Mouse (Mus musculus): Measurements from ENCODE around the gene Gsta1.
"Not testable (repeated sequence)": the region's sequence is repeated elsewhere in the genome, so short reads cannot be mapped to it uniquely, and the experiment has no call there.

The Gsta1 gene

DNA sequence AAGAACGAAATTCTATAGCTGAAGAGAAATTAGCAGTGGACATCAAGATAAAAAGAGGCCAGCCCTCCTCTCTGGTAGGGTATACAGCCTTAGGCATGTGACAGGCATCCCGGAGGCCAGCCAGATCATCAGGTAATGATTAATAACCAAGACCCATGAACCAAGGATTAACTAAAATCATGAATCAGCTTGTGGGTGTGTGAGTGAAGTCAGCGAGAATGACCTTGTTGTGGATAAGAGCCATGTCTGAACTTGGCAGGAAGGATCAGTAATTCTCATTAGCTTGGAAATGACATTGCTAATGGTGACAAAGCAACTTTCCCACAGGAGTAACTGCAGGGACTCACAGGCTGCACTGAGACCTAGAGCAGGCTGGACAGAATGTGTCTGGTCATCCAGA, 798 bp upstream of the Gsta1 start:
- DNase-seq (ENCODE audit: low spot score in 2 of 2), result not testable (repeated sequence)

DNA sequence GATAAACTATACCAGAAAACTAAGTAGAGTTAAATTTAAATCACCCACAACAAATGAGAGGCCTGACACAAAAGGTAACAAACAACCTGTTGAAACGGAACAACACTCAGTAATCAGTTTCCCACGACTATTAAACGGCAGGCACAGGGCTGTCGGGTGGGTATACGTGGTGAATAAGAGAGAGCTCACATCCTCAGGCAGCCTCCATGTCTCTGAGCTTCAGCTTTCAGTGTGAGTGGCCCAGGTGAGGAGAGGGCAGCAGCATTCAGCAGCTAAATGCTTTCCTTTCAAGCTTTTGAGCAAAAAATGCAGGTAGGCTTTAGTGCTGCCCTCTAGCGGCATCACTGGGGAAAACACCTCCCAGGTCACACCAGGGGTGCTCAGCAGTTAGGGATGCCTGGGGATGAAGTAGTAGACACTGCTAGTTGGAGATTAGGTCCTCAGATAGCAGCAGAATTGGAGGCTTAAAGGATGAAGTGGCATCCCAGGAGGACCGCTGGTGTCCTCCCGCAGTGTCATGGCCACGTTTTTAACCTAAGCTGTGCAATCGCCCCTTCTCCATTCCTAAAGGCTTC, 2.8 kb downstream of the Gsta1 start:
- not testable (repeated sequence) for DNase-seq (ENCODE audit: low spot score in 2 of 2)

DNA sequence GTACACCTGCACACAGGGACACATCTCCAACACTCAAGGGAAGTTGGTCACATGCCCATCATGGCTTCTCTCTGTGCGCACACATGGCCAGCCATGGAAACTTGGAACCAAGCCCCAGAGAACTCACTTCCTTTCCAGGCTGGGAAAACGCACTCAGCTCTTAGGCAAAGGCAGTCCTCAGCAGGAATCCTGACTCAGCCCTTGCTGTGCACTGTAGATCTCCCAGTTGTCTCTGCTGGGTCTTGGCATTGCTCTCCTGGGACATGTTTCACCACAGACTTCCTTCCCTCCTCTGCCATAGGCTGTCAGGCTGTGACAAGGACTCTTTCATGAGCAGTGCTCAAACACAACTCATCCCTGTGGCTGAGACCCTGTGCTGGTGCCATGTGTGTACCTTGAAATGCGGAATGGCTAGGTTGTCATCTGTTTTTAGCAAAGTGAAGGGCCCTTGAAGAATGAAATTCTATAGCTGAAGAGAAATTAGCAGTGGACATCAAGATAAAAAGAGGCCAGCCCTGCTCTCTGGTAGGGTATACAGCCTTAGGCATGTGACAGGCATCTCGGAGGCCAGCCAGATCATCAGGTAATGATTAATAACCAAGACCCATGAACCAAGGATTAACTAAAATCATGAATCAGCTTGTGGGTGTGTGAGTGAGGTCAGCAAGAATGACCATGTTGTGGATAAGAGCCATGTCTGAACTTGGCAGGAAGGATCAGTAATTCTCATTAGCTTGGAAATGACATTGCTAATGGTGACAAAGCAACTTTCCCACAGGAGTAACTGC, 25.4 kb downstream of the Gsta1 start:
- not testable (repeated sequence) for DNase-seq (ENCODE audit: low spot score in 2 of 2)

DNA sequence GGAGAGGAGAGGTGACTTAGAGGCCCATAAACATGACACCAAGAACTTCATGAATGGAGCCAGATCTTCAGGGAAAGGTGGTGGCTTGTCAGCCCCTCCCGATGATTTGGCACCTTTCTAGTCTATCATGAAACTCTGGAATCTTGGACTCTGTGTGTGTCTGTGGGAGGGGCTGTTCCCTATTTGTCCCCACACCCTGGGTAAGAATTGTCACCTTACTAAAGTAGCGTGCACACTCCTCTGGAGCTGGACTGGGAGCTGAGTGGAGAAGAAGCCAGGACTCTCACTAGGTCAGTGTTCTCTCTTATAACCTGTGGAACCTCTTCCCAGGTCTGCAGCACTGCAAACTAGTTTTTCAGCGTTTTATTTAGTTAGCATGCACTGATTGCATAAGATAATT, 26.5 kb downstream of the Gsta1 start, which contains the start of gene Gm3776:
TSS of gene Gm3776 (plus strand) at position 216 of the 400 bp plus-strand sequence.
- not testable (repeated sequence) for DNase-seq (ENCODE audit: low spot score in 2 of 2)

DNA sequence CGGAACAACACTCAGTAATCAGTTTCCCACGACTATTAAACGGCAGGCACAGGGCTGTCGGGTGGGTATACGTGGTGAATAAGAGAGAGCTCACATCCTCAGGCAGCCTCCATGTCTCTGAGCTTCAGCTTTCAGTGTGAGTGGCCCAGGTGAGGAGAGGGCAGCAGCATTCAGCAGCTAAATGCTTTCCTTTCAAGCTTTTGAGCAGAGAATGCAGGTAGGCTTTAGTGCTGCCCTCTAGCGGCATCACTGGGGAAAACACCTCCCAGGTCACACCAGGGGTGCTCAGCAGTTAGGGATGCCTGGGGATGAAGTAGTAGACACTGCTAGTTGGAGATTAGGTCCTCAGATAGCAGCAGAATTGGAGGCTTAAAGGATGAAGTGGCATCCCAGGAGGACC, 29.2 kb downstream of the Gsta1 start:
- peak; percentile 18 to 39 for DNase-seq (ENCODE audit: low spot score in 2 of 2)

DNA sequence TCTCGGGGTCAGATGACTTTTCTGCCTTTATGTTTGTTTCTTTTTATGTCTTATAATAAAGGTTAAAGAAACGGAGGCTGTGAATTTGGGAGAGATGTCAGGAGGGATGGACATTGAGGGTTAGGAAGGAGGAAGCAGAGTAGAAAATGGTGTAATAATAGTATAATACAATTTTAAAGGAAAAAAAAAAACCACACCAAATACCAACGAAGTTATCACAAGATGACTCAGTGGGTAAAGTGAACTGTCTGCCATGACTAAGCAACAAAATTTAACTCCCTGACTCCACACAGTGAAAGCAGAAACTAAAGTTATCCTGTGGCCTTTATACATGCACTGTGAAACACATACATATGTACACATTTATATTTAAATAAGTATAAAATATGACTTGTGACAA, 40.5 kb downstream of the Gsta1 start:
- DNase-seq (ENCODE audit: low spot score in 2 of 2), result not testable (repeated sequence)

DNA sequence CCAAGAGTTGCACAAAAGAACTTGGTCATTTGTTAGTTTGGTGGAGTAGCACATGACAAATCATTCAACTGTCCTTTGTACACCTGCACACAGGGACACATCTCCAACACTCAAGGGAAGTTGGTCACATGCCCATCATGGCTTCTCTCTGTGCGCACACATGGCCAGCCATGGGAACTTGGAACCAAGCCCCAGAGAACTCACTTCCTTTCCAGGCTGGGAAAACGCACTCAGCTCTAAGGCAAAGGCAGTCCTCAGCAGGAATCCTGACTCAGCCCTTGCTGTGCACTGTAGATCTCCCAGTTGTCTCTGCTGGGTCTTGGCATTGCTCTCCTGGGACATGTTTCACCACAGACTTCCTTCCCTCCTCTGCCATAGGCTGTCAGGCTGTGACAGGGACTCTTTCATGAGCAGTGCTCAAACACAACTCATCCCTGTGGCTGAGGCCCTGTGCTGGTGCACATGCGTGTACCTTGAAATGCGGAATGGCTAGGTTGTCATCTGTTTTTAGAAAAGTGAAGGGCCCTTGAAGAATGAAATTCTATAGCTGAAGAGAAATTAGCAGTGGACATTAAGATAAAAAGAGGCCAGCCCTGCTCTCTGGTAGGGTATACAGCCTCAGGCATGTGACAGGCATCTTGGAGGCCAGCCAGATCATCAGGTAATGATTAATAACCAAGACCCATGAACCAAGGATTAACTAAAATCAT, 51.7 kb downstream of the Gsta1 start:
- not testable (repeated sequence) for DNase-seq (ENCODE audit: low spot score in 2 of 2)

DNA sequence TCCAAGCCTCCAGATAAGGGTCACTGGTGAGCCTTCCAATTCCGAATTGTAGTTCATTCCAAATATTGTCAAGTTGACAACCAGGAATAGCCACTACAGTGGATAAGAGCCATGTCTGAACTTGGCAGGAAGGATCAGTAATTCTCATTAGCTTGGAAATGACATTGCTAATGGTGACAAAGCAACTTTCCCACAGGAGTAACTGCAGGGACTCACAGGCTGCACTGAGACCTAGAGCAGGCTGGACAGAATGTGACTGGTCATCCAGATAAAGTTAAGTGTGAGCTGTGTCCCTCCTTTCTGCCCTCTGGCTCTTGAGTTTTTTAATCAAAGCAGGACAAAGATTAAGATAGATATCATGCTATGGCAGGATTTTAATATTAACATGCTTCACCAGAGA, 58.6 kb downstream of the Gsta1 start:
- DNase-seq (ENCODE audit: low spot score in 2 of 2), result not testable (repeated sequence)

DNA sequence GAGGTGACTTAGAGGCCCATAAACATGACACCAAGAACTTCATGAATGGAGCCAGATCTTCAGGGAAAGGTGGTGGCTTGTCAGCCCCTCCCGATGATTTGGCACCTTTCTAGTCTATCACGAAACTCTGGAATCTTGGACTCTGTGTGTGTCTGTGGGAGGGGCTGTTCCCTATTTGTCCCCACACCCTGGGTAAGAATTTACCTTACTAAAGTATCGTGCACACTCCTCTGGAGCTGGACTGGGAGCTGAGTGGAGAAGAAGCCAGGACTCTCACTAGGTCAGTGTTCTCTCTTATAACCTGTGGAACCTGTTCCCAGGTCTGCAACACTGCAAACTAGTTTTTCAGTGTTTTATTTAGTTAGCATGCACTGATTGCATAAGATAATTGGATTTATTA, 59.3 kb downstream of the Gsta1 start, which contains the start of gene Gm10639:
TSS of gene Gm10639 (plus strand) at position 201 of the 400 bp plus-strand sequence.
- DNase-seq (ENCODE audit: low spot score in 2 of 2), result not testable (repeated sequence)
